10 mouse cellular contexts compared by ENCODE assay signal in the genomic region with DNA sequence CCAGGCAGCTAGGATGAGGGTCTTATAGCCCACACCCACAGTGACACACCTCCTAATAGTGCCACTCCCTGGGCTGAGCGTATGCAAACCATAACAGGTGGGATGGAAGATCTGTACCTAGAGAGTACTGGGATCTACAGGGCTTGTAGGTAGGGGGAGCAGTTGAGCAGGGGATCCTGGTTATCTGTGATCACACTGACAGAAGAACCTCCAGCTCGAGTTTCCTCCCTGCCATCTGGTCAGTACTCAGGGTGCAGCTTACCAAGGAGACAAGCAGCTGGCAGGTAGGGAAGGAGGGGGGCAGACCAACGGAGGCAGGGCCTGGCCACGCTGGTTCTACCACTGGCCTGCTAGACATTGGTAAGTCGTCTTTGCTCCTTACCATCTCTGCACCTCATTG. TPM values are rescaled to one million over a fixed set of nuclear protein-coding genes. Genes with fewer than 3 reads are reported as not detected.
DNase-seq lines count a peak whose midpoint lies in the region; ATAC-seq and TF ChIP-seq lines count a peak whose summit lies in the region.
"Had no signal": no experiment of that assay in that cellular context is flagged by ENCODE, and none has a peak within 500 bp of the region (broad histone marks: within the 10 kb centered on the region; RNA-seq: fewer than 3 reads in every experiment).

No protein-coding gene starts in this region.

- no peak for TF ChIP-seq EP300 in liver, embryonic 14.5 days (IDR thresholded peaks at IDR 0.05; ENCODE audit: low read depth)

- H3K4me3 ChIP-seq in liver, embryonic 14.5 days (ENCODE audit: insufficient read depth in 1 of 2, low read depth in 2 of 2, low read length in 2 of 2), result no peak overlapping the region
- H3K4me3 ChIP-seq: liver, embryonic 15.5 days had no signal

- no peak overlapping the region for H3K4me2 ChIP-seq in liver, embryonic 14.5 days (ENCODE audit: low read depth)
- H3K4me2 ChIP-seq: liver, embryonic 15.5 days had no signal

- peak; percentile 19 to 34; a peak in 1 of 4 replicates for ATAC-seq in hematopoietic stem cell, adult 5-6 weeks (replicated peaks in 1 of 2; ENCODE audit: insufficient read depth in 1 of 2, low FRiP score in 2 of 2, low TSS enrichment in 1 of 2, low read depth in 1 of 2, poor library complexity in 2 of 2, severe bottlenecking in 2 of 2)
- peak; percentile 58; the same call in 1 of the 2 replicates for ATAC-seq in liver, embryonic 14.5 days (ENCODE audit: insufficient read depth)

- no peaks in the 10 kb centered on the region for H3K9me3 ChIP-seq in liver, embryonic 14.5 days (ENCODE audit: control insufficient read depth, low read length)
- H3K9me3 ChIP-seq: liver, embryonic 15.5 days had no signal

- peak; percentile 71 for TF ChIP-seq CTCF in liver, embryonic 14.5 days (IDR thresholded peaks at IDR 0.05; ENCODE audit: low read depth)

- no peaks in the 10 kb centered on the region for H3K36me3 ChIP-seq in liver, embryonic 14.5 days (replicated peaks; ENCODE audit: control insufficient read depth, insufficient read depth, low read depth)
- H3K36me3 ChIP-seq: liver, embryonic 15.5 days had no signal

- H3K27ac ChIP-seq in liver, embryonic 14.5 days, result no peak overlapping the region
- H3K27ac ChIP-seq: liver, embryonic 15.5 days had no signal

- no peaks in the 10 kb centered on the region for H3K4me1 ChIP-seq in liver, embryonic 14.5 days (replicated peaks; ENCODE audit: control insufficient read depth in 2 of 2, insufficient read depth in 2 of 2, low read length in 1 of 2)

- intact Hi-C loops in heart, postnatal 36 days (cut with DNase I), result no loop called here

- peak; percentile 32 to 67 for DNase-seq in adrenal gland, adult (ENCODE audit: inconsistent age in 2 of 2, low spot score in 1 of 2)
- no peak for DNase-seq in adrenal gland, adult 18-20 months (ENCODE audit: low spot score in 2 of 2)
- DNase-seq in urinary bladder, postnatal 14 days (ENCODE audit: low spot score), result peak; percentile 47
- no peak for DNase-seq in urinary bladder, postnatal 36 days (ENCODE audit: low spot score in 2 of 2)
- peak in 2 of 3 experiments; percentile 17 to 24 for DNase-seq in liver, embryonic 14.5 days (ENCODE audit: low read depth in 3 of 3, low spot score in 3 of 3)
- DNase-seq in thymus, postnatal 25 days, result peak; percentile 35
- DNase-seq in heart, postnatal 36 days, result no peak

- no peak overlapping the region for H3K9ac ChIP-seq in liver, embryonic 14.5 days (replicated peaks)
- H3K9ac ChIP-seq: liver, embryonic 15.5 days had no signal

- WGBS in liver, embryonic 14.5 days (ENCODE audit: insufficient replicate concordance), result 15% methylated on average over 5 of the region's 5 CpGs

- H3K27me3 ChIP-seq in liver, embryonic 14.5 days (ENCODE audit: control insufficient read depth, insufficient read depth, low read length), result no peaks in the 10 kb centered on the region
- H3K27me3 ChIP-seq: liver, embryonic 15.5 days had no signal

RNA-seq across cellular contexts. Expression of a gene that starts 7.6 kb away (rescaled TPM):
- total RNA-seq in adrenal gland, adult 18-20 months (2021), result 100 to 1,000 TPM in 1 of 2 experiments, 10 to 100 TPM in 1; 53.0 to 105 TPM
- total RNA-seq in hematopoietic stem cell, adult 5-6 weeks (2017), result 0.50 TPM in 1 of 2 replicates, not detected in the other
- 0.84 and 0.86 TPM in 2 replicates for polyA plus RNA-seq in liver, embryonic 14.5 days (2012; rRNA removed)
- polyA plus RNA-seq in liver, embryonic 14.5 days (2014; fragmentation: Nextera tagmentation; extraction: Ambion mirVana), result 1.8 and 2.2 TPM in 2 replicates
- 1 to 10 TPM; 1.4 to 1.7 TPM for total RNA-seq in heart, postnatal 36 days (2021)

RNA-seq across cellular contexts. Expression of a gene that starts 13.6 kb away (rescaled TPM):
- not detected for total RNA-seq in adrenal gland, adult 18-20 months (2021)
- total RNA-seq in hematopoietic stem cell, adult 5-6 weeks (2017), result not detected in 2 replicates
- polyA plus RNA-seq in liver, embryonic 14.5 days (2012; rRNA removed), result not detected in 2 replicates
- polyA plus RNA-seq in liver, embryonic 14.5 days (2014; fragmentation: Nextera tagmentation; extraction: Ambion mirVana), result not detected in 2 replicates
- total RNA-seq in heart, postnatal 36 days (2021), result not detected
- polyA plus RNA-seq: liver, embryonic 15.5 days; stomach, embryonic 14.5 days had no signal

RNA-seq across cellular contexts. Expression of a gene that starts 33.7 kb away (rescaled TPM):
- 100 to 1,000 TPM; 269 to 484 TPM for total RNA-seq in adrenal gland, adult 18-20 months (2021)
- 51.1 and 77.3 TPM in 2 replicates for total RNA-seq in hematopoietic stem cell, adult 5-6 weeks (2017)
- 30.5 and 40.0 TPM in 2 replicates for polyA plus RNA-seq in liver, embryonic 14.5 days (2012; rRNA removed)
- polyA plus RNA-seq in liver, embryonic 14.5 days (2014; fragmentation: Nextera tagmentation; extraction: Ambion mirVana), result 89.6 and 90.7 TPM in 2 replicates
- 100 to 1,000 TPM; 577 to 619 TPM for total RNA-seq in heart, postnatal 36 days (2021)

RNA-seq across cellular contexts. Expression of a gene that starts 51.0 kb away (rescaled TPM):
- total RNA-seq in adrenal gland, adult 18-20 months (2021), result 10 to 100 TPM; 12.9 to 15.1 TPM
- total RNA-seq in hematopoietic stem cell, adult 5-6 weeks (2017), result 9.1 and 17.0 TPM in 2 replicates
- polyA plus RNA-seq in liver, embryonic 14.5 days (2012; rRNA removed), result 0.92 and 0.99 TPM in 2 replicates
- 0.78 and 0.98 TPM in 2 replicates for polyA plus RNA-seq in liver, embryonic 14.5 days (2014; fragmentation: Nextera tagmentation; extraction: Ambion mirVana)
- 10 to 100 TPM; 22.3 to 25.6 TPM for total RNA-seq in heart, postnatal 36 days (2021)

Comparison
In these comparisons a context has a peak if more than half of its experiments do, and no peak if none do; other contexts are left out.
1. DNase-seq: peak in adrenal gland, adult (2 of 2), urinary bladder, postnatal 14 days (single experiment), liver, embryonic 14.5 days (2 of 3) and thymus, postnatal 25 days (single experiment); none in adrenal gland, adult 18-20 months (0 of 2), urinary bladder, postnatal 36 days (0 of 2) and heart, postnatal 36 days (0 of 2).
2. RNA of a gene that starts 7.6 kb away (total RNA-seq): 53.0 to 105 TPM in adrenal gland, adult 18-20 months; 1.4 to 1.7 TPM in heart, postnatal 36 days and 0.50 TPM in hematopoietic stem cell, adult 5-6 weeks; every median in the first group is over 10 times any median in the second.